Mouse (Mus musculus) forebrain, postnatal 0 days (tissue): Measurements from ENCODE around the gene Wnt7a. TPM values are rescaled to one million over a fixed set of nuclear protein-coding genes. Genes with fewer than 3 reads are reported as not detected.

Experiments
- ATAC-seq: fragments of 200-750 bp; cut with Nextera tagmentation; 2 replicates; pipeline ENCODE4 v1.8.0; 2017; ENCODE audit warnings: mild to moderate bottlenecking, moderate library complexity
- DNase-seq: peaks from one replicate; pipeline ENCODE4 v3.0.0-alpha.2; 2015
- H3K27ac ChIP-seq: fragments of 300-500 bp; sonication (generic); 2 replicates; pipeline ENCODE4 v1.5.1; 2014; ENCODE audit warnings: low read depth, mild to moderate bottlenecking, antibody characterized with exemption, low read length, moderate library complexity, mixed read lengths
- H3K27me3 ChIP-seq: fragments of 300-500 bp; sonication (generic); 2 replicates; pipeline ENCODE4 v1.6.1; 2014; ENCODE audit warnings: mild to moderate bottlenecking, low read length, mixed read lengths; ENCODE audit not compliant: insufficient read depth
- H3K36me3 ChIP-seq: fragments of 300-500 bp; sonication (generic); 2 replicates; pipeline ENCODE4 v1.6.1; 2014; ENCODE audit warnings: mild to moderate bottlenecking, moderate library complexity; ENCODE audit not compliant: insufficient read depth
- H3K4me1 ChIP-seq: fragments of 300-500 bp; sonication (generic); 2 replicates; pipeline ENCODE4 v1.6.1; 2014; ENCODE audit warnings: antibody characterized with exemption; ENCODE audit not compliant: insufficient read depth
- H3K4me2 ChIP-seq: fragments of 300-500 bp; sonication (generic); 2 replicates; pipeline ENCODE4 v1.6.1; 2014; ENCODE audit warnings: low read depth, mild to moderate bottlenecking, moderate library complexity
- H3K4me3 ChIP-seq: fragments of 300-500 bp; sonication (generic); 2 replicates; pipeline ENCODE4 v1.5.1; 2014; ENCODE audit warnings: low read depth, low read length, mixed read lengths
- H3K9ac ChIP-seq: fragments of 300-500 bp; sonication (generic); 2 replicates; pipeline ENCODE4 v1.6.1; 2014; ENCODE audit warnings: mild to moderate bottlenecking
- H3K9me3 ChIP-seq: fragments of 300-500 bp; sonication (generic); 2 replicates; pipeline ENCODE4 v1.6.1; 2016; ENCODE audit warnings: low read length
- CTCF ChIP-seq: sonication (generic); IDR thresholded peaks from 2 replicates; pipeline ENCODE4 v1.5.1; 2016; ENCODE audit warnings: antibody characterized with exemption, control low read depth, low read depth
- WGBS: fragments of 180-500 bp; shearing (Covaris S2); extraction: QIAGEN DNeasy Blood & Tissue Kit; methylation state at CpG from one replicate; pipeline ENCODE4 v1.1.7; 2014; 5-methylcytosine and 5-hydroxymethylcytosine counted together
- polyA plus RNA-seq: library from polyadenylated mRNA; unstranded; fragments of >200 nt; fragmentation: Nextera tagmentation; extraction: Ambion mirVana; gene quantifications from 2 replicates; pipeline ENCODE4 v1.2.1, GENCODE M21; 2015
- total RNA-seq: library from RNA; depleted of rRNA; stranded (reverse); fragments of >200 nt; gene quantifications from 2 replicates; pipeline ENCODE4 v1.2.3, GENCODE M21; 2014

The Wnt7a gene
- total and polyA plus RNA-seq, 2 experiments from 2014 or later: 14.1 to 20.5 TPM

DNA sequence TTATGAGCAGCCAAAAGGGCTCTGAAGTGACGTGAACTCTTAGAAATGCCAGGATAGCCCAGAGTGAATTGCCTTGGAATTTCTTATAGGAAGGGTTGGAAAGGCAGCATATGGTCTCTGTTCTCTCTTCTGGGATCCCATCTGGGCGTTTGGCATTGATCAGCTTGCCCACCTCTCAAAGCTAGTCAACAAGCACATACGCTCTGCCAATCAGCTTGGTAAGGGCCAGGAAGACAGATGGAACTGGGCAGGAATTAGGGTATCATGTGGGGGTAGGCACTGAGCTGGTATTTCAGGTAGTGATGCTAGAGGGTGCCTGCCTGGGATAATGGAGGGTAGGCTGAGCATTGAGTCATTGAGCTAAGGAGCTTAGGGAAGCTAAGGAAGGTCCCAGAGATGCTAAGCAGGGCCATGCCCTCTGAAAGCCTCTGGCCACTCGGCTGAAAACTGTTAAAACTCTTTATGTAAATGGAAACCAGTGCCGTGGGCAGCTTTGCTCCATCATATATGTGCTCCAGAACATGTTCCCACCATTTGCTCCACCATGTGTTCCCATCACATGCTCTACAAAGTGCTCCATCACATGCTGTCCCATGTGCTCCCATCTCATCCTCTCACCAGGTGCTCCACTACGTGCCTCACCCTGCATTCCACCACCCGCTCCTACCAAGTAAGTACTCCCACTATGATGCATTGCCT lies 51.3 kb downstream of the Wnt7a start:
- TF ChIP-seq CTCF: no peak
- no peak overlapping the region for H3K4me2 ChIP-seq
- H3K9me3 ChIP-seq: no peaks in the 10 kb centered on the region
- 0 out of 2 replicates have a peak overlapping the region, but pooled peaks have one; percentile 2 for H3K27ac ChIP-seq
- ATAC-seq (peak; percentile 76), DNase-seq (peak; percentile 86)
- H3K4me3 ChIP-seq: no peak overlapping the region
- WGBS: 56% methylated on average over 7 of the region's 7 CpGs
- no peaks in the 10 kb centered on the region for H3K27me3 ChIP-seq
- no peaks in the 10 kb centered on the region; the same call in none of the 2 replicates for H3K4me1 ChIP-seq
- no peak overlapping the region for H3K9ac ChIP-seq
- H3K36me3 ChIP-seq: peaks cover 9% of the 10 kb centered on the region

DNA sequence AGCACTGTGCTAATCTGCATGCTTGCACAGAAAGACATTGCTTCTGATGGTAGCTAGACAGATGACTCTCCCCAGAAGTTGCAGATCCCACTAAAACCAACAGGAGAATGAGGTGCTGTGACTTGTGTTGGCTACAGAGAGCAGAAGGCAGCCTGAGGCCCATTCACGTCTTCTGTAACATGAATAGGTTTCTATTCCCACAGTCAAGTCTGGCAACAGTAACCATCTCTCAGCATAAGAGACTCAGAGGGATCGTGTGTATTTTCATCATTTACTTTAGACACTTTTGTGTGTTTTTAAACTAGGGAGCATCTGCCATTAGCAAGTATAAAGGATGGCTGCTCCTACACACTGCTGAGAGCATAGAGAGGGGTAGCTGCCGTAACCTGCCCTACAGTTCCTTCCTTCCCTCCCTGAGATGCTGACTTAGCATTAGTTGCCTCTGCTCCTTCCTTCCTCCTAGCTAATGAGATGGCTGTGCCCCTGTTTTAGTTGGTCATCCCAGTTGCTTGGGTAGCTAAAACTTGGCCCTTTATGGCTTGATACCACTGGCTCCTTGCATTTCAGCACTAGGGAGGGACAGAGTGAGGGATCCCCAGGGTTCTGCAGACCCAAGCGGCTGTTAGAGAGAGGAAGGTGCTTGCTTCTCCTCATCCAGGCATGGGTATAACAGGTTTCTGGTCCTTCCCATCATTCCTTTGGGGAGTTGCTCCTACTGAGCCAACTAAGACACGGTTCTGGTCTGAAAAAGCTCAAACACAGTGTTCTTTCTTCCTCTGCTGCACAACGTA lies 52.1 kb downstream of the Wnt7a start:
- no peak overlapping the region for H3K4me2 ChIP-seq
- no peaks in the 10 kb centered on the region for H3K9me3 ChIP-seq
- H3K36me3 ChIP-seq: peaks cover 2% of the 10 kb centered on the region
- peak; percentile 18; the same call in 1 of the 2 replicates for ATAC-seq
- TF ChIP-seq CTCF: no peak
- H3K9ac ChIP-seq: no peak overlapping the region
- H3K27me3 ChIP-seq: no peaks in the 10 kb centered on the region
- 0 out of 2 replicates have a peak overlapping the region, but pooled peaks have one; percentile 15 for H3K27ac ChIP-seq
- DNase-seq: peak; percentile 38
- H3K4me1 ChIP-seq: no peaks in the 10 kb centered on the region; the same call in none of the 2 replicates
- H3K4me3 ChIP-seq: no peak overlapping the region
- WGBS: 46% methylated on average over 6 of the region's 6 CpGs

DNA sequence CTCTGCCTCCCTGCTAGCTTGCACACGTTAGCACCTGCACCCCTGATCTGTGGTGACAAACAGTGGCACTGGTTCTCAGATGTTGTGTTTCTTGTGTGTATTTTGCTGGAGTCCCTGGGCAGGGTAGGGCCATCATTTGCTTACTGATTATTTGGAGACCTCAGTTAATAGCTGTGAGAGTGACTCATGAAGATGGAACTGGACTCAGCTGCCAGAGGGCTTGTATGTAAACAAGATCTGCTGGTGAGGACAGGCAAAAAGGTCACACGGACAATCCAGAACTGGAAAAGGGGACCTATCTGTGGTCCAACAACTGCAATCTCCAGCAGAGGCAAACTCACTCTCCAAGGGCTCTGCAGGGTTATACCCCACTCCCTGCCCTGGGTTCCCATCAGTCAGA lies 52.8 kb downstream of the Wnt7a start:
- H3K27me3 ChIP-seq: no peaks in the 10 kb centered on the region
- ATAC-seq (no peak), DNase-seq (no peak)
- H3K9me3 ChIP-seq: no peaks in the 10 kb centered on the region
- 63% methylated on average over 2 of the region's 2 CpGs for WGBS
- TF ChIP-seq CTCF: no peak
- H3K9ac ChIP-seq: no peak overlapping the region
- no peak overlapping the region for H3K4me2 ChIP-seq
- H3K27ac ChIP-seq: 0 out of 2 replicates have a peak overlapping the region, but pooled peaks have one; percentile 15
- H3K4me1 ChIP-seq: no peaks in the 10 kb centered on the region; the same call in none of the 2 replicates
- no peak overlapping the region for H3K4me3 ChIP-seq
- H3K36me3 ChIP-seq: no peaks in the 10 kb centered on the region; the same call in 1 of the 2 replicates

DNA sequence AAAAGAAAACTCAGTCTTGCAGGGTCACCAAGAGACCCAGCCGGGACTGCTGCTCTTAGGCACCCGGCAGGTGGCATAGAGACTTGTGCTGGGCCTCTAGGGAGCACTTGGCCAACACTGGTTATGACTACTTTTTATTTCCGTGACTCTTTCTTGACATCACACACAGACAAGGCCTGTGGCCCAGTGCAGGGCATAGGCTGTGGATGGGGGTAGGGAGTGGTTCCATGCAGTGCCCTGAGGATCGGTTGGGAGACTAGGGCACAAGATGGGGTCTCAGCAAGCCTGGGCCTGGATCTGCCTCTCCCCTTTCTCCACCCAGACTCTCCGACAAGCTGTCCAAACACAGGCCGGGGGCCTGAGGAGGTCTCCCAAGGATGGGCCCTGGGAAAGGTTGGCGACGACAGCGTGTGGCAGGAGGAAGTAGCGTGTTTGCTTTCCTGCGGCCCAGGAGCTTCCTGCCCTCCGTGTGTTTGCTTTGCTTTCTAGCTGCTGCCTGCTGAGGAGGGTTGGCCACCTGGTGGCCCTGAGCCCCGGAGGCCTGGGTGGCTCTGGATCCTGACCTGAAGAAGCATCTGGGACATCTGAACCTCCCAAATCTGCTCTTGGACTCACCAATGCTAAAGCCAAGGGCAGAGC lies 53.8 kb downstream of the Wnt7a start:
- TF ChIP-seq CTCF: no peak
- Histone ChIP-seq H3K9ac (no peak overlapping the region), H3K4me1 (no peaks in the 10 kb centered on the region; the same call in none of the 2 replicates), H3K9me3 (no peaks in the 10 kb centered on the region), H3K27me3 (no peaks in the 10 kb centered on the region), H3K36me3 (no peaks in the 10 kb centered on the region; the same call in 1 of the 2 replicates), H3K4me2 (no peak overlapping the region), H3K4me3 (no peak overlapping the region), H3K27ac (no peak overlapping the region)
- ATAC-seq (no peak), DNase-seq (no peak)
- 85% methylated on average over 13 of the region's 13 CpGs for WGBS

DNA sequence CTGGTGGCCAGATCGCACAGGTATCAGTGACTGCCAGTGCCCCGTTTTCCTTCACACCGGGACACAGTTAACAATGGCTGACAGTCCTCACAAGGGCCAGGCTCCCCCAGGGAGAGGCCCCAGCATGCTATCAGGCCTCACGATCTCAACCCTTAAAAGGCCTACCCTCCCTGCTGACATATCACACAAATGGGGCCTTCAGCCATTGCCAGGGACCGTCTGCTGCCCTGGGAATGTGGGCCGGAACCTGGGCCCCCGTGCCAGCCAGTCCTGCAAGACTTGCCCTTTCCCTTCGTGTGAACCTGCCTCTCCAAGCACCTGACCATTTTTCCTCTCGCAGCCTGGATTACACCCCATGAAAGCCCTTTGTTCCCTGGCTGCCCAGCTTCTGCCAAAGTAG lies 61.5 kb downstream of the Wnt7a start:
- Histone ChIP-seq H3K27me3 (no peaks in the 10 kb centered on the region), H3K9ac (no peak overlapping the region), H3K9me3 (no peaks in the 10 kb centered on the region), H3K4me1 (peaks cover 24% of the 10 kb centered on the region), H3K27ac (0 out of 2 replicates have a peak overlapping the region, but pooled peaks have one; percentile 9), H3K4me2 (no peak overlapping the region), H3K4me3 (no peak overlapping the region), H3K36me3 (no peaks in the 10 kb centered on the region)
- WGBS: 41% methylated on average over 9 of the region's 9 CpGs
- ATAC-seq: no peak
- TF ChIP-seq CTCF: no peak
- DNase-seq: no peak

DNA sequence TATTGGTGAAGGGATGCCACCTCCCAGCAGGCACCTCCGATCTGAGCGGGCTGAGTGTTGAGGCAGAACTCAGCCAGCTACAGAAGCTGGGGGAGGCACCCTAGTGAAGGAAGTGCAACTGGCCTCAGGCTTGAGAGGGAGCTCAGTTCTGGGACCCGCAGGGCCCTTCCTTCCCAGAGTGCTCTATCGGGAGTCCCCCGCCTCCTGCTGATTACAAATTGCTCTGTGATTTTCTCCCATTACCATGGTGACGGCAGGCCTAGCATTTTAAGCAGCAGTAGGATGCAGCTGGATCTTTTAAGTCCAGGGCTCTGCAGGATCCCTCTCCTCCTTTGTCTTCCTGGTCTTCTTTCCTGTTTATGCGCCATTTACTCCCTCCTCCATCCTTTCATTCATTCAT lies 63.4 kb downstream of the Wnt7a start:
- 5% methylated on average over 7 of the region's 7 CpGs for WGBS
- DNase-seq: peak; percentile 87
- Histone ChIP-seq H3K9me3 (no peaks in the 10 kb centered on the region), H3K27ac (peak overlapping the region; percentile 82), H3K4me3 (no peak overlapping the region), H3K27me3 (no peaks in the 10 kb centered on the region), H3K4me2 (peak overlapping the region; percentile 7; the same call in 1 of the 2 replicates), H3K36me3 (no peaks in the 10 kb centered on the region), H3K9ac (peak overlapping the region; percentile 31), H3K4me1 (peaks cover 24% of the 10 kb centered on the region)
- no peak for TF ChIP-seq CTCF
- ATAC-seq: peak; percentile 89

DNA sequence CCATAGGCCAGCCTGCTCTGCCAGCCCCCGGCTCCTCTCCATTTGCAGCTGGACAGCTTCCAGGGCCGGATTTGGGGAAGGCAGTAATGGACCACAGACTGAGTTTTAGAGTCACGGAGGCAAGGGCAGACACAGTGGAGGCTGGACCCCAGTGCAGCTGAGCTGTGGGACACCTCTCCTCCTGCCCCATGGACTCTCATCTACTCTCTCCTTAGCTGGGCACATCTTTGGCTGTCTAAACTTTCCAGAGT lies 64.3 kb downstream of the Wnt7a start:
- WGBS: 12% methylated on average over 3 of the region's 3 CpGs
- TF ChIP-seq CTCF: no peak
- no peak overlapping the region for H3K4me2 ChIP-seq
- no peak overlapping the region for H3K4me3 ChIP-seq
- no peak overlapping the region for H3K9ac ChIP-seq
- peaks cover 24% of the 10 kb centered on the region for H3K4me1 ChIP-seq
- H3K36me3 ChIP-seq: no peaks in the 10 kb centered on the region
- no peaks in the 10 kb centered on the region for H3K27me3 ChIP-seq
- peak overlapping the region; percentile 82 for H3K27ac ChIP-seq
- H3K9me3 ChIP-seq: no peaks in the 10 kb centered on the region
- ATAC-seq (no peak; the same call in 1 of the 2 replicates), DNase-seq (no peak)
